Mouse (Mus musculus) CD4-positive helper T cell, adult 2 months (primary cell): ENCODE measurements around the gene Adam19.
A peak's percentile ranks its signal among the peaks of the same experiment; 100 is the strongest.
"Not testable (repeated sequence)": the region's sequence is repeated elsewhere in the genome, so short reads cannot be mapped to it uniquely, and the experiment has no call there.

Experiments
- DNase-seq: peaks from one replicate; pipeline ENCODE4 v3.0.0-alpha.2; 2012; ENCODE audit warnings: low read depth, missing footprints, low spot score

The Adam19 gene

DNA sequence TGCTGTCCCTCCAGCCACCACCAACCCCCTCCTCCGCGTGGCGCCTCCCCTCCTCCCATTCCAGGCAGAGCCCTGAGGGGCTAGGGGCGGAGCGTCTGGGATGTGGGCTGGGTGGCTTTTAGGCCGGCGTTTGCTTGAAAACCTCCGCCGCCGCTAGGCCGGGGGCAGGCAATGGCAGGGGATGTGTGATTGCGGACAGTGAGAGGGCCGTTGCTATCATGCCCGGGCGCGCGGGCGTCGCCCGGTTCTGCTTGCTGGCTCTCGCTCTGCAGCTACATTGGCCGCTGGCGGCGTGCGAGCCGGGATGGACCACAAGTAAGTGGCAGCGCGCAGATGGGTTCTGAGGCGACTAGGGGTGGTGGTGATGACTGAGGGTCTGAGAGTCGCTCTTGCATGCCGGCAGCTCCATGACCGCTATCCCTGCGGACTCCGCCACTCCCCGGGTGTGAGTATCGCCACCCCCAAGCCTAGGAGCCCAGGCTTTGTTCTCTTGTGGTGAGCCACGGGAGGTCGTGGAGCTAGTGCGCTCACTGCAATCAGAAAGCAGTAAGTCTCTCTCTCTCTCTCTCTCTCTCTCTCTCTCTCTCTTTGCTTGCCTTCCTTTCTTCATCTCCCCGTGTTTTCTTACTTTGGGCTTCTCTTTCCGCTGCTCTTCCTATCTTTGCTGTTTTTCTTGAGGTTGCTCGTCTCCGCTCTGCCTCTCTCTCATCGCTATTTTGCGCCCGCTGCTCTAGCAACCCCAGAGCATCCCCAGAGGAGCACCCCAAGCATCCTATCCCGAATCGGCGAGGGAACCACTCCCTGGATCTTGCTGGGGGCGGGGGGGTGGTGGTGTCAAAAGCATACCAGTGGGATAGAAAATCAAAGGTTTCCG lies at the start of gene Adam19:
TSS of gene Adam19 (plus strand) at position 97 of the 874 bp plus-strand sequence.
- peak; percentile 66 for DNase-seq

GRCm38 (mm10) chr11:46016061-46016460 lies 39.7 kb upstream of the Adam19 start:
- DNase-seq: peak; percentile 41

DNA sequence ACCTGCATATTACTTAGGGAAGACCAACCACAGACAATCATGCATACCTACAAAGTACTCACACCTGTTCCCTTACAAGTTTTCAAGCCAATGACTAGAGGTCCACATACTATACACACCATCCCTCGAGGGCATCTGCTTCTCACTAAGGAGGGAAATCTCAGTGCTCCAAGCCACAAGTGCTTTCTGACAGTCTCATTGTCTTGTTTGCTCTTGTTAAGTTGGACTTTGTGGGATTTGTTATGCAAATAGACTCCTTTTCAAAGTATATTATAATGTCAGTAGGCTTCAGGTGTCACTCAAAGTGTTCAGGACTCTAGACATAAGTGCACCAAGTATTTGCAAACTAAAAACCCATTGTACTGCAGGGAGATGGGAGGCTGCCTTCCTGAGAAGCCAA lies 35.5 kb upstream of the Adam19 start:
- DNase-seq: no peak

DNA sequence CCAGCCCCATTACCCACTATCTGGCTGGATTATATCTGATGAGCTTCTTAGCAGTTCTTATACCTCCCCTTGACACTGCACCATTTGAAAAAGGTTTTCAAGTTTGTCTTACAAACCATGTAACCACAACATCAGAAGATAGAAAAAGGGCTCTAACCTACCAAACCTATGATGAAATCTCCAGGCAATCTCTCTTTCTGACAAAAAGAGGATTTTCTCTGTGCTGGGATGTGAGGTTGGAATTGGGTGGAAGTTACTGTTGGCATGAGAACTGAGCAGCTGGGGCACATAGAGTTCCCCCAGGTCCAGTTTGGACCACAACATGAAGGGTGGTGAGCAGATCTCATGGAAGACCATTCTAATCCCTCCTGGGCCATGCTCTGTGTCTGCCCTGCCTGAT lies 33.9 kb upstream of the Adam19 start:
- no peak for DNase-seq

DNA sequence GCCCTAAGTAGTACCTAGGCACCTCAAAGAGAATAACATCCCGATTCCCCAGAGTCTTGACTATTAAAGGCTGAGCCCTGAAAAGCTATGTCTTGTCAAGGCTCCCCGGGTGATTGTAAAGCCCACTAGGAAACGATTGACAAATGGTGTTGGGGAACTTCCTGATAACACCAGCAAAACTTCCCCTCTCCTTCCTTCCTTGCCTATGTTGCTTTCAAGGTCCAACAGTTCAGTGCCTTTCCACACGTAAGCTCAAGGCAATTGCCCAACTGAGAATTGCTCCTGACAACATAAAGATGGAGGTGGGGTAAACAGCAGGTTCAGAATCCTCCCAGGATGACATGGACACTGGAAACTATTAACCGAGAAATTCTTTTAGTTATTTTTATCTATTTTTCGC lies 32.8 kb upstream of the Adam19 start:
- no peak for DNase-seq

DNA sequence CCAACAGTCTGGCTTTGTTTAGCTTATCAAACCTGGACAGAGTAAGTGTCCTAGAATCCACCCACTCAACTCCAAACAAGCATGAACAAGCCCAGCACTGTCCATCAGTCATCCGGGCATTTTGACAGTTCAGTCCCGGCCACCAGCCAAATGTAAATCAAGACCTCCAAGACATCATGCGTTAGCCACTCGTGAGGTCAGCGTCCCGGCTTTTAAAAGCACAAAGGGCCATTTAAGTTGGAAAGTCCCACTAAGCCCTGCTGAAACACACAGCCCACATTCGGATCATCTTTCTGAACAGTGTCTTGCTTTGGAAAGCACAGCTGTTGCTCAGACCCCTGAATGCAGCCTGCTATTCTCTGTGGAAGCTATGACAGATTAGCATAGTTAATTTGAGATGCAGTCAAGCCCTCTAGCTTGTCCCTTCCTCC lies 29.8 kb upstream of the Adam19 start:
- no peak for DNase-seq

DNA sequence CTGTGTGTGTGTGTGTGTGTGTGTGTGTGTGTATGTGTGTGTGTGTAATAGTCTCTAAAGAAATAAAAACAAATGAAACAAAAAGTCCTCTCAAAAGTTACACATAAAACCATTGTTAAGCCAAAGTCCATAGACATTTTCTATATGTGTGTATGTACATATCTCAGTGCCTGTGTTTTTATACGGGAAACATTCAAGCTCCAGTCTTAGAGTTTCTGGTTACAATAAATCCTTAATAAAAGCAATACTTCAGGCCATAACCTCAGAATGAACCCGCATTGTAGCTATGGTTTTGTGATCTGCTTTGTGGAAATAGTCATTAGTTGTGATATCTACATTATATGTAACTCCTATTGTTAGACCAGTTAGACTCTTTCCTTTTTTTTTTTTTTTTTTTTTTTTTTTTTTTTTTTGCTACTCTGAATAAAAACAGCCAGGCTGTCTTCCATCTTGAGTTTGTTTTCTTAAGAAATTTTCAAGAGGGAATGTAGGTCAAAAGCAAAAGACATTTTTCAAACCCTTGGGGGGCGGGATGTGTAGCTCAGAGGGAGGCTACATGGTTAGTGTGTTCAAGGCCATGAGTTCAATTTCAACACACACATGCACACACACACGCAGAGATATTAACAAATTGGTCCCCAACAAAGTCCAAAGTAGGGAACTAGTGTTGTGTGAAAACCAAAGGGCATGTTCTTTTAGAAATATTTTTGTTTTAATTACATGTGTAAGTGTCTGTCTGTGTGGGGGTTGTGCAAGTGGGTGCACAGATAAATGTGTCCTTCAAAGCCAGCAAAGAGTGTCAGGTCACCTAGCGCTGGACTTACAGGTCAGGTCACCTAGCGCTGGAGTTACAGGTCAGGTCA lies 27.6 kb upstream of the Adam19 start:
- no peak for DNase-seq

- no peak for DNase-seq
These were observed 26.3 kb upstream of the Adam19 start for GRCm38 (mm10) chr11:46029485-46029884.

GRCm38 (mm10) chr11:46030026-46030425 lies 25.8 kb upstream of the Adam19 start:
- DNase-seq: no peak

DNA sequence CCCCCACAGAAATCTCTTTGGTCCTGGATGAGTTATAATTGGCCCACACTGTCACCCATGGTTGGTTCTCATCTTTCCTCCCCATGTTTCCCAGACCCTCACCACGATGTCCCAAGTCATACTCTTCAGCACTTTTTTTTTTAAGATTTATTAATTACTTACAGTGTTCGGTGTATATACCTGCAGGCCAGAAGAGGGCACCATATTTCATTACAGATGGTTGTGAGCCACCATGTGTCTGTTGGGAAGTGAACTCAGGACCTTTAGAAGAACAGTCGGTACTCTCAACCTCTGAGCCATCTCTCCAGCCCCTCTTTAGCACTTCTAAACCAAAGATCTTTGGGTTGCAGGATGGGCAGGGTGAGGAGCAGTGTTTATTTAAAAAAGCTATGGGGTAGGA lies 24.3 kb upstream of the Adam19 start:
- DNase-seq: peak; percentile 36

- DNase-seq: no peak
These were observed 22.8 kb upstream of the Adam19 start for GRCm38 (mm10) chr11:46032956-46033355.

DNA sequence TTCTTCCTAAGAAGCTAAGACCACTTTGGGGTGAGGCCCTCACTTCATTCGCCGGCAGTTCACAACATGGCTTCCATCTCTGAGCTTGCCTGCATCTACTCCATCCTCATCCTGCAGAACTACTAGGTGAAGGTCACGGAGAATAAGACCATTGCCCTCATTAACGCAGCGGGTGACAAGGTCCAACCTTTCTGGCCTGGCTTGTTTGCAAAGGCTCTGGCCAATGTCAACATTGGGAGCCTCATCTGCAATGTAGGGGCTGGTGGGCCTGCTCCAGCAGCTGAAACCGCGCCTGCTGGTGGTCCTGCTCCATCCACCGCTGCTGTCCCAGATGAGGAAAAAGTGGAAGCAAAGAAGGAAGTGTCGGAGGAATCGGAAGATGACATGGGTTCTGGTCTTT lies 19.4 kb upstream of the Adam19 start:
- DNase-seq: no peak

GRCm38 (mm10) chr11:46038901-46039300 lies 16.9 kb upstream of the Adam19 start:
- DNase-seq: no peak

GRCm38 (mm10) chr11:46039335-46039734 lies 16.5 kb upstream of the Adam19 start:
- no peak for DNase-seq

- DNase-seq: no peak
These were observed 14.8 kb upstream of the Adam19 start for GRCm38 (mm10) chr11:46040841-46041556.

GRCm38 (mm10) chr11:46041607-46042267 lies 14.1 kb upstream of the Adam19 start:
- no peak for DNase-seq

GRCm38 (mm10) chr11:46044781-46045180 lies 11.0 kb upstream of the Adam19 start:
- DNase-seq: no peak

GRCm38 (mm10) chr11:46047264-46047663 lies 8.5 kb upstream of the Adam19 start:
- no peak for DNase-seq

- DNase-seq: peak; percentile 66
These were observed 3.6 kb upstream of the Adam19 start, which contains the start of gene Gm12166 for GRCm38 (mm10) chr11:46052105-46052659. TSS of gene Gm12166 (minus strand) at chr11:46052321.

- not testable (repeated sequence) for DNase-seq
These were observed 2.3 kb upstream of the Adam19 start for GRCm38 (mm10) chr11:46053457-46053856.

GRCm38 (mm10) chr11:46054311-46054710 lies 1.5 kb upstream of the Adam19 start:
- DNase-seq: no peak
